Mouse (Mus musculus) cerebellum, adult 2 months (tissue): Measurements from ENCODE around the gene St8sia1. TPM values are rescaled to one million over a fixed set of nuclear protein-coding genes. Genes with fewer than 3 reads are reported as not detected.

Experiments used
- DNase-seq, 2 experiments: peaks; one replicate each; pipeline ENCODE4 v3.0.0; 2021
- H3K27ac ChIP-seq: fragments of 200-500 bp; 2 replicates; pipeline ENCODE4 v1.5.1; 2012; ENCODE audit warnings: low read length, control low read depth, inconsistent platforms; ENCODE audit not compliant: insufficient read depth
- H3K27me3 ChIP-seq: fragments of 200-500 bp; 2 replicates; pipeline ENCODE4 v1.6.1; 2012; ENCODE audit warnings: inconsistent platforms, mild to moderate bottlenecking, low read length, moderate library complexity; ENCODE audit not compliant: control insufficient read depth, insufficient read depth
- H3K4me1 ChIP-seq: fragments of 200-500 bp; 2 replicates; pipeline ENCODE4 v1.6.1; 2011; ENCODE audit warnings: low read length; ENCODE audit not compliant: control insufficient read depth, insufficient read depth
- H3K4me3 ChIP-seq: fragments of 200-500 bp; replicated peaks from 2 replicates; pipeline ENCODE3; 2011; ENCODE audit warnings: mild to moderate bottlenecking, low read depth, low read length, control low read depth; ENCODE audit not compliant: insufficient read depth
- CTCF ChIP-seq: fragments of 200-500 bp; IDR thresholded peaks from 2 replicates; pipeline ENCODE4 v1.5.1; 2011; ENCODE audit warnings: low read depth, mild to moderate bottlenecking, control low read depth, low read length, moderate library complexity, borderline replicate concordance; ENCODE audit not compliant: insufficient read depth
- POLR2A ChIP-seq: fragments of 200-500 bp; IDR thresholded peaks from 2 replicates; pipeline ENCODE4 v1.6.1; 2011; ENCODE audit warnings: low read length, control low read depth, borderline replicate concordance; ENCODE audit not compliant: insufficient read depth
- WGBS: fragments of 180-500 bp; shearing (Covaris S2); methylation state at CpG from one replicate; pipeline ENCODE4 v1.1.7; 2018; 5-methylcytosine and 5-hydroxymethylcytosine counted together
- polyA plus RNA-seq: library from polyadenylated mRNA; depleted of rRNA; stranded (reverse); fragments of >200 nt; gene quantifications from 2 replicates; pipeline ENCODE4 v1.2.3, GENCODE M21; 2012

The St8sia1 gene
- polyA plus RNA-seq, 1 experiment, result 22.2 TPM

DNA sequence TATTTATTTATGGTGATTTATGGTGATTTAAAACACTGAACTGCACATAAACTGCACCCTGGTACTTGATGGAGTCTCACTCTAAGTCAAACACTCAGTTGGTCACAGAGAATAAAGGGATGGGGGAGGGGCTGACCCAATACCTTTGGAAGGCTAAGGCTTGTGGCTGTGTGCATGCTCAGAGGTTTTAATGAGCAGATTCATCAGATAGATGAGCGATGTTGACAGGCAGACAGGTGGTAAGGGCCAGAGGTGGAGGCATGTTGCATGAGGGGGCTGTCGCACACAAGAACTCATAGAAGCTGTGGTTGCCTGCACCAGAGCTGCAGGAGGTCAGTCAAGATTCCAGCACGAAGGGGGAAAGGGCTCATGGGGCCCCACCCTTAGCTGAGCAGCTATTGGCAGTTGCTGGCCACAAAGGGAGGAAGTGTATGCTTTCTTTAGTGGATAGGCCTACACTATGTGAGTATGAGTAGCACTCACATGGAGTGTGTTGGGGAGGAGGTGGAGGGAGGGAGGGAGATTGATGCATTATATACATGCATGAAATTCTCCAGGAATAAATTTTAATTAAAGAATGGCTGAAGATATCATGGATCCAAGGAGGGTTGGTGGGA is 107.9 kb downstream of the St8sia1 start:
- no peak overlapping the region for H3K27ac ChIP-seq
- no peaks in the 10 kb centered on the region for H3K27me3 ChIP-seq
- no peak overlapping the region for H3K4me3 ChIP-seq
- H3K4me1 ChIP-seq, result no peaks in the 10 kb centered on the region
- TF ChIP-seq POLR2A (no peak), CTCF (no peak)
- 68% methylated on average over 3 of the region's 3 CpGs for WGBS
- no peak for DNase-seq

DNA sequence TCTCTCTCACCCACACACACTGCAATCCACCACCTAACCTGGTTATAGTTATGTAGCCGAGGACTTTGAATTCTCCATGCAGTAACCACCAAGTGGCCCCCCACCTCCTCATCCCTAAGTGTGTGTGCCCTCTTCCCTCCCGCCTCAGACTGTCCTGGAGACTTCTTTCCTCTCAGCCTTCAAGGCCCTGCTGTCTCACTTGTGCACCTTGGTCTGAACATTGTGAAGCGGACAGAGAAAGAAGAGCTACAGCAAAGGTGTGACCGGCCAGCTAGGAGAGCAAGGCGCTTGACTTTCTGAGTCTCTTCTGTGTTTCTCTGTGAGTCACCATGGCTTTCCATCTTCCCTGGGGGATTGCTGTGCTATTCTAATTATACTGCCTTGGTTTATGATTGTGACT is 108.5 kb downstream of the St8sia1 start:
- TF ChIP-seq POLR2A (no peak), CTCF (no peak)
- Histone ChIP-seq H3K27ac (no peak overlapping the region), H3K4me3 (no peak overlapping the region), H3K27me3 (no peaks in the 10 kb centered on the region), H3K4me1 (no peaks in the 10 kb centered on the region)
- WGBS, result 93% methylated on average over 5 of the region's 5 CpGs
- no peak for DNase-seq

DNA sequence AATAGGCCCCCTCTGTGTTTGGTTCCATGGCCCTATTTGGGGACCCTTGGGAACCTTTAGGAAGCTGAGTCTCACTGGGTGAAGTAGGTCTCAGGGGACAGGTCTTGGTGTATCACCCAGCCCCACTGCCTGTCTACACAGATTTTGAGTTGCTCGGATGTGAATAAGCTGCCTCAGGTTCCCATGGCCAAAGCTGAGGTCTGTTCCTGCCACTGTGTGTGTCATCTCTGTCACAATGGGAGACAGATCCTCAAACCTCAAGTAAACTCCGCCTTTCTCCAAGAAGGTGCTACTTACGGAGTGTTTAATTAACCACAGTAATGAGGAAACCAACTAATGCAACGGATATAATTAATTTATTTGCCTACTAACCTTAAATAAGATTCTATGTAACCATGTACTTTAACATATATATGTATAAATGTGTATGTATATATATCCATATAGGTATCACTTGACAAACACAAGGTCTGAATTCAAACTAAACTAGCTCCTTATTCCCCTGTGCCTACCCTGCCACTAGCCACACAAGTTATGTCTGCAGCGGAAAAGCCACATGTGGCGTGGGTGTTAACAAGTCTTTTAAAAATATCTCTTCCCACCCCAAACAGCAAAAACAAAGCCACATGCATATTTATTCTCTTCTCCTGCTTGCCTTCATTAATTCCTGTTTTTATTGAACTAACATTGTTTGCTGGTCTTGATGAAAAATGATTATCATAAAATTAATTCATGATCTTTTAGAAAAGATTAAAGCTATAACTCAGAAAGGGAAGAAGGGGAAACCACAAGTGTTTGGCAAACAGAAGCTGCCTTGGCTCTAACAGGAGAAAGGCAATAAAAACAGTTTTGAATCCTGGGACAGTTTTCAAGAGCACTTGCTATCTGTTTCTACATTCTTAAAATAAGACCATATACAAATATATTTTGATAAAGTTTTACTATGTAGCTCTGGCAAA is 111.6 kb downstream of the St8sia1 start:
- Histone ChIP-seq H3K4me1 (peaks cover 3% of the 10 kb centered on the region; the same call in 1 of the 2 replicates), H3K27ac (no peak overlapping the region), H3K4me3 (no peak overlapping the region), H3K27me3 (no peaks in the 10 kb centered on the region)
- 89% methylated on average over 6 of the region's 6 CpGs for WGBS
- TF ChIP-seq POLR2A, result no peak
- TF ChIP-seq CTCF, result no peak
- no peak for DNase-seq

DNA sequence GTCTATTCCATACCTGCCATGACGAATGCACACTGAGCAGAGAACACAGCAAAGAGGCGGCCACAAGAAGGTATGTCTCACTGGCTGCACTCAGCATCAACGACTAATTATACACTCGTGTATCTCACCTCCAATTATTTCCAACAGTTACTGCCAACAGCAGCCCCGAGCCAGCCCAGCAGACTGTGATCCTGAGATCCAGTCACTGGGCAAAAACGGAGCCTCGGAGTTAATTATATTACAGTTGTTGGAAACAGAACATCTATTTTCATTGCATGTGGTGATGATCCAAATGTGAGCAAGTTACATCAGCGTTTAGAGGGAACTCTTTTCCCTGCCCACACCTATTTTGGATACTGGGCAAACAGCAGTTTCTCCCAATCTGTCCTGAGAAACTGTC is 113.8 kb downstream of the St8sia1 start:
- Histone ChIP-seq H3K4me3 (no peak overlapping the region), H3K27ac (no peak overlapping the region), H3K27me3 (no peaks in the 10 kb centered on the region), H3K4me1 (peaks cover 3% of the 10 kb centered on the region; the same call in 1 of the 2 replicates)
- TF ChIP-seq CTCF (no peak), POLR2A (no peak)
- WGBS, result 18% methylated on average over 8 of the region's 8 CpGs
- DNase-seq, result no peak

DNA sequence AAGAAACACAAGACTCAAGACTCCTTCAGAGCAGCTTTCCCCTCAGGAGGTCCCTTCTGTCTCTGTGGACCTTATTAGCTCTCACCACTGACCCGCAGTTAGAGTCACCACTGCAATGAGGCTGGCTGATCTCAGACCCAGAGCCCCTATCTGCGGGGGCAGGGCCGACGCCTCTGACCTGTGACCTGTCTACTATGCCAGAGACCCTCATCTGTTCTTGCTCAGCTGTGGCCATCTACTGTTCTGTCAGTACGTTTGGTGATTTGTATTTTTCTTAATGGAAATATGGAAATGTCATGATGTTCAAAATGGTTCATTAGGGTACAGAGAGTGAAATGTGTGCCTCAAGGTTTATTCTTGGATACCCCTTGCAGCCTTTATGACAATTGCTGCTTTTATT is 114.9 kb downstream of the St8sia1 start:
- WGBS, result 79% methylated on average over 5 of the region's 5 CpGs

DNA sequence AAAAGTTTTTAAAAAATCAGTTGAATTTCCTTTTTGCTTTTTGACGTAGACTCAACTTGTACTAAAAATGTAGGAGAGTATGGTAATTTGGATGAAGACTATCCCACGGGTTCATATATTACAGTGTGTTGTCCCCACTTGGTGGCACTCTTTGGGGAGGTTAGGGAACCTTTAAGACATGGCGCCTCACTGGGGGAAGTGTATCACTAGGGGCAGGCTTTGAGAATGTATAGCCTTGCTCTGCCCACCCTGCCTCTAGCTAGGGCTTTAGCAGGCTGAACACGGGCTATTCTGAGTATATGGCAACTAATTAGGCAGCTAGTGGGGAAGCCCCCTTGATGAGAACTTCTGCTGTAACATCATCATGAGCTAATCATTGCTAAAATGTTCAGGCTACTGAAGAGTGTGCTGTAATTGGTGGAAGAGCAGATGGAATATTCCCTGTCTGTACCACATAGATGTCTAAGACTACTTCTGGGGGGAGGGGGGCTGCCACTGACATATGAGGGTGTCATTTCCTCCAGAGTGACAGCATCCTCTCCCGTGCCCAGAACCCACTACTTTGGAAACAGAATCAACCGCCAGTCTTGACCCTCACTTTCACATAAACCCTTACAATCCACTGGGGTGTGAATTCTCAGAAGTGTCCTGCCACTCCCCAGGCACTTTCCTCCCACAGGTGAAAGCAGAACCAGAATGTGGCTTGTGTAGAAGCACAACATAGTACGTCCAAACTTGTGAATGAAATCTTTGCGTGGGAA is 116.2 kb downstream of the St8sia1 start:
- Histone ChIP-seq H3K4me3 (no peak overlapping the region), H3K27ac (no peak overlapping the region), H3K4me1 (peaks cover 3% of the 10 kb centered on the region; the same call in 1 of the 2 replicates), H3K27me3 (no peaks in the 10 kb centered on the region)
- DNase-seq, result no peak
- TF ChIP-seq POLR2A (no peak), CTCF (no peak)
- WGBS, result 86% methylated on average over 8 of the region's 8 CpGs

More for the DNA sequence above, 114.9 kb downstream of the St8sia1 start:
- TF ChIP-seq POLR2A (no peak), CTCF (no peak)
- no peak for DNase-seq
- no peaks in the 10 kb centered on the region for H3K27me3 ChIP-seq
- no peak overlapping the region for H3K27ac ChIP-seq
- H3K4me3 ChIP-seq, result no peak overlapping the region
- H3K4me1 ChIP-seq, result peaks cover 3% of the 10 kb centered on the region; the same call in 1 of the 2 replicates

DNA sequence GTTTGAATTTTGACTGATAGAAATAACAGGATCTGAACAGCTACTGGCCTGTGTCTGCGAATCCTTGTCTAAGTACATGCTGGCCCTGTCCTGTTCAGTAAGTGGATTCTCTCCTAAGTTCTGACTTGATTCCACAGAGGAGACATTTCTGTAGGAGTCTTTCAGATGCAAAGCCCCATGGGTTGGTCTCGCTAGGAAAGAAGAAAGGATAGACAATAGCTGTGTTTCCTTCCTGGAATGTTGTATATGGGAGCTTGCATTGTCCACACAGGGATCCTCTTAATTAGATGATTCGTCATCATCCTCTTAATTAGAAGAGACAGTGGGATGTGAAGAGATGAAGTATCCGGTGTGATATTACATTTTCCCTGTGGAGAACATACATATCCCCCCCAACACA is 117.4 kb downstream of the St8sia1 start:
- Histone ChIP-seq H3K4me3 (no peak overlapping the region), H3K4me1 (peaks cover 3% of the 10 kb centered on the region; the same call in 1 of the 2 replicates), H3K27ac (no peak overlapping the region), H3K27me3 (no peaks in the 10 kb centered on the region)
- 87% methylated on average over 4 of the region's 4 CpGs for WGBS
- TF ChIP-seq CTCF (no peak), POLR2A (no peak)
- DNase-seq, result no peak
